Mouse (Mus musculus) intestine, embryonic 16.5 days (tissue): ENCODE data around the gene Lrrc51. TPM values are rescaled to one million over a fixed set of nuclear protein-coding genes. Genes with fewer than 3 reads are reported as not detected.

Source experiments
- microRNA-seq: library from miRNA; unstranded; fragments of <30 nt; microRNA quantifications from one replicate; pipeline ENCODE4, GENCODE M21; 2016
- polyA plus RNA-seq: library from polyadenylated mRNA; unstranded; fragments of >200 nt; fragmentation: Nextera tagmentation; extraction: Ambion mirVana; gene quantifications from 2 replicates; pipeline ENCODE4 v1.2.1, GENCODE M21; 2015

The Lrrc51 gene
- polyA plus RNA-seq, 1 experiment from 2014 or later: 10.1 TPM

Small RNA genes lying within 50 kb of the gene (microRNA-seq; reads per million reads assigned to microRNA genes)
- not detected for gene Gm22655

Other genes starting within 250 kb of the Lrrc51 start
- gene Phox2a, start 115.6 kb downstream of the Lrrc51 start, polyA plus RNA-seq: 2.2 and 2.4 TPM in 2 replicates
- gene Inppl1, start 95.7 kb downstream of the Lrrc51 start, polyA plus RNA-seq: 27.2 and 28.2 TPM in 2 replicates
- gene Folr2, start 76.7 kb downstream of the Lrrc51 start, polyA plus RNA-seq: 2.6 and 3.2 TPM in 2 replicates
- gene Anapc15, start 70.2 kb downstream of the Lrrc51 start, polyA plus RNA-seq: 61.0 and 66.3 TPM in 2 replicates
- 201 and 253 TPM in 2 replicates for gene Folr1, start 63.1 kb downstream of the Lrrc51 start, polyA plus RNA-seq
- 236 and 245 TPM in 2 replicates for gene Lamtor1, start 28.0 kb downstream of the Lrrc51 start, polyA plus RNA-seq
- gene Tomt, start 27.5 kb downstream of the Lrrc51 start, polyA plus RNA-seq: 0.24 and 0.28 TPM in 2 replicates
- gene Numa1, start 216 bp upstream of the Lrrc51 start, polyA plus RNA-seq: 39.9 and 41.9 TPM in 2 replicates
- gene Il18bp, start 84.8 kb upstream of the Lrrc51 start, polyA plus RNA-seq: 1.9 and 2.1 TPM in 2 replicates
- 33.0 and 35.5 TPM in 2 replicates for gene Rnf121, start 131.6 kb upstream of the Lrrc51 start, polyA plus RNA-seq
- gene Xndc1, start 131.6 kb upstream of the Lrrc51 start, polyA plus RNA-seq: 17.7 and 21.6 TPM in 2 replicates
- 0.47 and 0.48 TPM in 2 replicates for gene Xntrpc, start 131.8 kb upstream of the Lrrc51 start, polyA plus RNA-seq
- gene Trpc2, start 149.2 kb upstream of the Lrrc51 start, polyA plus RNA-seq: not detected in 2 replicates
- 0.18 and 0.22 TPM in 2 replicates for gene Art1, start 167.8 kb upstream of the Lrrc51 start, polyA plus RNA-seq
- gene Art5, start 175.6 kb upstream of the Lrrc51 start, polyA plus RNA-seq: 0.48 and 0.77 TPM in 2 replicates
- 0.09 and 0.10 TPM in 2 replicates for gene Chrna10, start 182.9 kb upstream of the Lrrc51 start, polyA plus RNA-seq